Mouse (Mus musculus) erythroblast, embryonic 14.5 days (primary cell): ENCODE results near the gene Mpig6b.

ENCODE experiments used
- GATA1 ChIP-seq: IDR thresholded peaks from 2 replicates; pipeline ENCODE4 v1.6.1; 2012; ENCODE audit warnings: low read length, inconsistent platforms, mixed read lengths
- TAL1 ChIP-seq: IDR thresholded peaks from 3 replicates; pipeline ENCODE4 v1.6.1; 2012; ENCODE audit warnings: low read length, inconsistent platforms, mixed read lengths

- no peak for TF ChIP-seq GATA1
- TF ChIP-seq TAL1: no peak
These were observed 42.8 kb downstream of the Mpig6b start for GRCm38 (mm10) chr17:35023221-35023620.
